Mouse (Mus musculus) forebrain, postnatal 0 days (tissue): ENCODE measurements around the gene Cdc73. TPM values are rescaled to one million over a fixed set of nuclear protein-coding genes. Genes with fewer than 3 reads are reported as not detected.

Experiments used
- ATAC-seq: fragments of 200-750 bp; cut with Nextera tagmentation; 2 replicates; pipeline ENCODE4 v1.8.0; 2017; ENCODE audit warnings: mild to moderate bottlenecking, moderate library complexity
- DNase-seq: peaks from one replicate; pipeline ENCODE4 v3.0.0-alpha.2; 2015
- H3K27ac ChIP-seq: fragments of 300-500 bp; sonication (generic); 2 replicates; pipeline ENCODE4 v1.5.1; 2014; ENCODE audit warnings: low read depth, mild to moderate bottlenecking, antibody characterized with exemption, low read length, moderate library complexity, mixed read lengths
- H3K27me3 ChIP-seq: fragments of 300-500 bp; sonication (generic); 2 replicates; pipeline ENCODE4 v1.6.1; 2014; ENCODE audit warnings: mild to moderate bottlenecking, low read length, mixed read lengths; ENCODE audit not compliant: insufficient read depth
- H3K36me3 ChIP-seq: fragments of 300-500 bp; sonication (generic); 2 replicates; pipeline ENCODE4 v1.6.1; 2014; ENCODE audit warnings: mild to moderate bottlenecking, moderate library complexity; ENCODE audit not compliant: insufficient read depth
- H3K4me1 ChIP-seq: fragments of 300-500 bp; sonication (generic); 2 replicates; pipeline ENCODE4 v1.6.1; 2014; ENCODE audit warnings: antibody characterized with exemption; ENCODE audit not compliant: insufficient read depth
- H3K4me2 ChIP-seq: fragments of 300-500 bp; sonication (generic); 2 replicates; pipeline ENCODE4 v1.6.1; 2014; ENCODE audit warnings: low read depth, mild to moderate bottlenecking, moderate library complexity
- H3K4me3 ChIP-seq: fragments of 300-500 bp; sonication (generic); 2 replicates; pipeline ENCODE4 v1.5.1; 2014; ENCODE audit warnings: low read depth, low read length, mixed read lengths
- H3K9ac ChIP-seq: fragments of 300-500 bp; sonication (generic); 2 replicates; pipeline ENCODE4 v1.6.1; 2014; ENCODE audit warnings: mild to moderate bottlenecking
- H3K9me3 ChIP-seq: fragments of 300-500 bp; sonication (generic); 2 replicates; pipeline ENCODE4 v1.6.1; 2016; ENCODE audit warnings: low read length
- CTCF ChIP-seq: sonication (generic); IDR thresholded peaks from 2 replicates; pipeline ENCODE4 v1.5.1; 2016; ENCODE audit warnings: antibody characterized with exemption, control low read depth, low read depth
- WGBS: fragments of 180-500 bp; shearing (Covaris S2); extraction: QIAGEN DNeasy Blood & Tissue Kit; methylation state at CpG from one replicate; pipeline ENCODE4 v1.1.7; 2014; 5-methylcytosine and 5-hydroxymethylcytosine counted together
- polyA plus RNA-seq: library from polyadenylated mRNA; unstranded; fragments of >200 nt; fragmentation: Nextera tagmentation; extraction: Ambion mirVana; gene quantifications from 2 replicates; pipeline ENCODE4 v1.2.1, GENCODE M21; 2015
- total RNA-seq: library from RNA; depleted of rRNA; stranded (reverse); fragments of >200 nt; gene quantifications from 2 replicates; pipeline ENCODE4 v1.2.3, GENCODE M21; 2014; rRNA removed

The Cdc73 gene
- total RNA-seq (8.3 and 10.9 TPM in 2 replicates), polyA plus RNA-seq (8.9 and 11.2 TPM in 2 replicates)

GRCm38 (mm10) chr1:143702741-143703262 lies at the start of gene Cdc73:
Cdc73 (minus strand) TSS chr1:143702893.
- Histone ChIP-seq H3K4me3 (peak within 1 kb of the TSS; percentile 91), H3K4me1 (no peaks in the 10 kb centered on the region; the same call in 1 of the 2 replicates), H3K4me2 (peak within 1 kb of the TSS; percentile 76), H3K27ac (peak within 1 kb of the TSS; percentile 95), H3K36me3 (no peaks in the 10 kb centered on the region), H3K27me3 (no peaks in the 10 kb centered on the region), H3K9me3 (no peaks in the 10 kb centered on the region), H3K9ac (peak within 1 kb of the TSS; percentile 85)
- DNase-seq (peak; percentile 94), ATAC-seq (peak; percentile 99)
- under 1% methylated on average over 70 of the region's 74 CpGs for WGBS
- peak; percentile 47; the same call in 1 of the 2 replicates for TF ChIP-seq CTCF

- ATAC-seq (no peak), DNase-seq (no peak)
- peaks cover 54% of the 10 kb centered on the region for H3K36me3 ChIP-seq
- H3K4me1 ChIP-seq = 0 out of 2 replicates have a peak, but pooled peaks cover 5% of the 10 kb centered on the region
- no peak overlapping the region for H3K27ac ChIP-seq
- no peaks in the 10 kb centered on the region for H3K9me3 ChIP-seq
- no peak overlapping the region for H3K4me3 ChIP-seq
- no peaks in the 10 kb centered on the region for H3K27me3 ChIP-seq
- no peak for TF ChIP-seq CTCF
- H3K9ac ChIP-seq = no peak overlapping the region
- no peak overlapping the region for H3K4me2 ChIP-seq
- 93% methylated on average over 10 of the region's 10 CpGs for WGBS
Measured at GRCm38 (mm10) chr1:143745871-143746270, 43.2 kb upstream of the Cdc73 start.

GRCm38 (mm10) chr1:143742186-143742585 lies 39.5 kb upstream of the Cdc73 start:
- Histone ChIP-seq H3K27ac (no peak overlapping the region), H3K36me3 (peaks cover 35% of the 10 kb centered on the region)
- ATAC-seq = no peak

GRCm38 (mm10) chr1:143741331-143741730 lies 38.6 kb upstream of the Cdc73 start:
- TF ChIP-seq CTCF = no peak
- no peak for ATAC-seq
- H3K9ac ChIP-seq = no peak overlapping the region
- 0 out of 2 replicates have a peak, but pooled peaks cover 5% of the 10 kb centered on the region for H3K4me1 ChIP-seq
- peaks cover 27% of the 10 kb centered on the region for H3K36me3 ChIP-seq
- DNase-seq = no peak
- H3K27ac ChIP-seq = no peak overlapping the region
- no peaks in the 10 kb centered on the region for H3K27me3 ChIP-seq
- WGBS = 66% methylated on average over 5 of the region's 5 CpGs
- H3K4me3 ChIP-seq = no peak overlapping the region
- H3K4me2 ChIP-seq = no peak overlapping the region
- H3K9me3 ChIP-seq = no peaks in the 10 kb centered on the region

More at GRCm38 (mm10) chr1:143742186-143742585, 39.5 kb upstream of the Cdc73 start:
- DNase-seq = no peak
- no peak for TF ChIP-seq CTCF
- H3K9me3 ChIP-seq = no peaks in the 10 kb centered on the region
- no peak overlapping the region for H3K4me3 ChIP-seq
- 0 out of 2 replicates have a peak, but pooled peaks cover 5% of the 10 kb centered on the region for H3K4me1 ChIP-seq
- H3K4me2 ChIP-seq = no peak overlapping the region
- H3K27me3 ChIP-seq = no peaks in the 10 kb centered on the region
- WGBS = 14% methylated on average over 6 of the region's 6 CpGs
- H3K9ac ChIP-seq = no peak overlapping the region

- Histone ChIP-seq H3K4me1 (0 out of 2 replicates have a peak, but pooled peaks cover 5% of the 10 kb centered on the region), H3K36me3 (peaks cover 19% of the 10 kb centered on the region), H3K4me3 (no peak overlapping the region), H3K9ac (no peak overlapping the region), H3K4me2 (peak overlapping the region; percentile 67; the same call in 1 of the 2 replicates), H3K27me3 (no peaks in the 10 kb centered on the region), H3K9me3 (no peaks in the 10 kb centered on the region), H3K27ac (no peak overlapping the region)
- WGBS = 66% methylated on average over 10 of the region's 10 CpGs
- ATAC-seq (no peak), DNase-seq (no peak)
- TF ChIP-seq CTCF = no peak
Measured at GRCm38 (mm10) chr1:143740581-143740980, 37.9 kb upstream of the Cdc73 start.

- peak overlapping the region; percentile 56 for H3K4me3 ChIP-seq
- H3K4me1 ChIP-seq = 0 out of 2 replicates have a peak, but pooled peaks cover 5% of the 10 kb centered on the region
- DNase-seq = peak; percentile 94
- WGBS = 4% methylated on average over 71 of the region's 71 CpGs
- peaks cover 12% of the 10 kb centered on the region; the same call in 1 of the 2 replicates for H3K36me3 ChIP-seq
- no peaks in the 10 kb centered on the region for H3K9me3 ChIP-seq
- H3K27me3 ChIP-seq = no peaks in the 10 kb centered on the region
- TF ChIP-seq CTCF = no peak
- peak overlapping the region; percentile 67 for H3K4me2 ChIP-seq
- peak overlapping the region; percentile 77 for H3K9ac ChIP-seq
- H3K27ac ChIP-seq = peak overlapping the region; percentile 86
- ATAC-seq = peak; percentile 94
Measured at GRCm38 (mm10) chr1:143739361-143740350, 37.0 kb upstream of the Cdc73 start.
